Mouse (Mus musculus) embryo, embryonic 11 days (tissue): ENCODE data around the gene Aym1.
"Not testable (repeated sequence)": the region's sequence is repeated elsewhere in the genome, so short reads cannot be mapped to it uniquely, and the experiment has no call there.

Experiments used
- DNase-seq: peaks from one replicate; pipeline ENCODE4 v3.0.0-alpha.2; 2015

Gene Aym1

GRCm38 (mm10) chr5:113357186-113357585 lies at the start of gene Aym1:
Gene Aym1 (plus strand): TSS chr5:113357294.
- DNase-seq, result no peak

GRCm38 (mm10) chr5:113309491-113310376 lies 47.4 kb upstream of the Aym1 start:
- no peak for DNase-seq

- peak; percentile 92 for DNase-seq
Measured at GRCm38 (mm10) chr5:113310377-113311003, 46.6 kb upstream of the Aym1 start, which contains the start of gene Sgsm1. Gene Sgsm1 (minus strand): TSS chr5:113310786.

DNA sequence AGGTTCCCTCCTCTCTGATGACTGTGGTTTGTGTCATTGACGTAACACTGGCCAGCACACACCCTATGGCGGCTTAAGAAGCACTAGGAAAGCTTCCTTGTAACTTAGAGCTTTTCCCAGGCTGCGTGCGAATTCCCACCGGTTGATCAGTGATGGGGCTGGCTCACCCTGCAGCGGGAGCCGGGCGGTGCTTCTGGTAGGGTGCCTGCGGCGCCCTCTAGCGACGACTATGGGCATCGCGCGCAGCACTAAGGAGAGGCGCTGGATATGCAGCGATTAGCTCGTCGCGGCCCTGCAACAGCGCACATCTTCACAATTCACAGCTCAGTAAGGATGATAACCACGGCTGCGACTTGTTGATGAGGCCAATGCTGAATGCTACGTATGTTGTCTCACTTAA lies 43.1 kb upstream of the Aym1 start:
- peak; percentile 90 for DNase-seq

- peak; percentile 66 for DNase-seq
Measured at GRCm38 (mm10) chr5:113323784-113324638, 33.1 kb upstream of the Aym1 start.

DNA sequence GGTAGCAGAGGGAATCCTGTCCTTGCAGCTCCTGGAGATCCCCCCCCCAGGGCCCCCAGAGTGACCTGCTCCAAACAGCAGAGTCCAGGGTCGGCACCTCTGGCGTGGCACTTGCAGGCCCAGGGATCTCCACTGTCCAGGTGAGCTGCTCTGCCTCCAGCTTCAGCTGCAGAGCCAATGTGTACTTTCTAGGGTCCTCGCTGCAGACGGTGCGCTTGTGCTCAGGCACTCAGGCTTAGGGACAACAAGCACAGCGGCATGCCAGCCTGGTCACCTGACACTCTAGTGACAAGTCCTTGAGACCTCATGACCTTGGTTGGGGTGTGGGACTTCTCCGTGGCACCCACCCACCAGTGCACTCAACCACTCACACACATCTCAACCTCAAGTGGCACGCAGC lies 27.6 kb upstream of the Aym1 start:
- DNase-seq, result no peak

DNA sequence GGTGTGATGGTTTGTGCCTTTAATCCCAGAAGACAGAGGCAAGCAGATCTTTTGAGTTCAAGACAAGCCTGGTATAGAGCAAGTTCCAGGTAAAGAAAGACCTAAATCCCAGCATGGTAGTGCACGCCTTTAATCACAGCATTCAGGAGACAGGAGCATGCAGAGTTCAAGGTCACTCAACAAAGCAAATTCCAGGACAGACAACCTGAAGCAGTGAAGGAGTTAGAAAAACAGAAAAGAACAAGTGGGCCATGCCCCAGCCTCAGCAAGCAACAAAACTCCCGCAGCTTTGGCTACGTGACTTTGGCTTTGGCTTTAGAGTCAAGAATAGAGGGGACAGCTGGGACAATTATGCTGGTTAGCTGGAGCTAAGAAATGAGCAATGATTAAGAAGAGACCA lies 26.9 kb upstream of the Aym1 start:
- DNase-seq, result no peak

- no peak for DNase-seq
Measured at GRCm38 (mm10) chr5:113332239-113332638, 24.9 kb upstream of the Aym1 start.

- DNase-seq, result no peak
Measured at GRCm38 (mm10) chr5:113332899-113333298, 24.2 kb upstream of the Aym1 start.

DNA sequence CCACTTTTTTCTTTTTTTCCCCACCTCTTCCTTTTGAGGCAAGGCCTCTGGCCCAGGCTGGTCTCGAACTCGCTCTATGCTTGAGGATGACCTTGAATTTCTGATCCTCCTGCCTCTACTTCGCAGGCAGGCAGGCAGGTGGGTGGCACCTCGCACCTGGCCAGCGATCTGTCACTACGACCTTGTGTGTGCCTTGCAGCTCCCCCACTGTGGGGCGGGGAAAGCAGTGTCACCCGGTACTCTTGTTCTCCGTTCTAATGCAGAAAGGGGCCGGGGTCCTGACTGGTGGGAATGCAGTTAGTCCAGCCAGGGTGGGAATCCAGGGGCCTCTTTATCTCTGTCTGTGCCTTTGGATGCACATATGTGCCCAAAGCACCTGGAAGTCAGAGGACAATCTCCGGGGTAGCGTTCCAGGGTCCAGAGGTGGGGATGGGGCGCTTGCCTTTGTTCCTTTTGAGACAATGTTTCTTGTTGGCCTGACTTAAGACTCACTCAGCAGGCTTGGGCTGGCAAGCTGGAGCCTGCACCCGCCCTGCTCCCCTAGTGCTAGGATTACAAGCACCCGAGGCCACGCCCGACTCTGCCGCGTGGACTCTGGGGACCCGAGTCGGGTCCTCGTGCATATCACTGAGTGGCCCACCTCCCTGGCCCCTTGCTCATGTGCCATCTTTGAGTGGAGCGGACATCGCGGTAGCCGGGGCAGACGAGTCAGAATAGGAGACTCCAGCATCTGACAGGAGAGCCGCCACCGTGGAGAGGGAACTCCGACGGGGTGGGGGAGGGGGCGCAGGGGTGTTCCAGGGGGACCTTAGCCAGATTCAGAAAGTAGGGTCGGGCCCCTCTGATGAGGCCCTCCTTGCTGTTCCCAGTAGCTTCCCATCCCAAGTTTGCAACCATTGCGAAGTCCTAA lies 22.2 kb upstream of the Aym1 start:
- no peak for DNase-seq

DNA sequence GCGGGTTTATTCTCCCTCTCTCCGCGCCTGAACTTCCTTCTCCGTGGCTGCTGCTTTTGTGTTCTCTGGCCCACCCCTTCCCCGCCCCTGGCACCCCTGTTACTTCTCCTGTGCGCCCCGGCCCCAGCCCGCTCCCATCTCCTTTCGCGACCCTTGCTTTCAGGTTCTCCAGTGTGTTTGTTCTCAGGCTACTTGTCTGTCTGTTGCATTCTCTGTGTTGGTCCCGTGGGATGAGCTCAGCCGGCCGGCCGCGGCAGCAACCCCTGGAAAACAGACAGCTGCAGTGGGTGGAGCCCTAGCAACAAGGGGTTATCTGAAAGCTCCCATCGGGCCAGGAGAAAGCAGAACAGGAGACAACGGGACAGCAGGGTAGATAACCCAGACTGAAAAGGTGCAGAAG lies 21.4 kb upstream of the Aym1 start:
- peak; percentile 59 for DNase-seq

DNA sequence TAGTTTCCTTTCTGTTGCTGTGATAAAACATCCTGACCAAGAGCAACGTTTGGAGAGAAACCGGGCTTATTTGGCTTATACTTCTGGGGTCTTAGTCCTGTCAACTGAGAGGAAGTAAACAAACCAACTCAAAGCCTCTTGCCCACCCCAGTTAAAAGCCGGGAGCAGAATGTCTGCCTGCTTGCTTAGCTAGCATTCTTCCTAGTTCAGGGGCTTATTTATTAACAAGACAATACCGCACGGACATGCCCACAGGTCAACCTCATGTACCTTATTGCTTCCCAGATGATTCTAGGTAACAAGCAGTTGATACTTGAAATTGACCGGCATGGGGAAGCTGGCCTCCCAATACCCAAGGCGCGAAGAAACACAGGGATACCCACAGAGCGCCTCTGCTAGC lies 20.8 kb upstream of the Aym1 start:
- DNase-seq, result no peak

- no peak for DNase-seq
Measured at GRCm38 (mm10) chr5:113344635-113345386, 12.3 kb upstream of the Aym1 start.

DNA sequence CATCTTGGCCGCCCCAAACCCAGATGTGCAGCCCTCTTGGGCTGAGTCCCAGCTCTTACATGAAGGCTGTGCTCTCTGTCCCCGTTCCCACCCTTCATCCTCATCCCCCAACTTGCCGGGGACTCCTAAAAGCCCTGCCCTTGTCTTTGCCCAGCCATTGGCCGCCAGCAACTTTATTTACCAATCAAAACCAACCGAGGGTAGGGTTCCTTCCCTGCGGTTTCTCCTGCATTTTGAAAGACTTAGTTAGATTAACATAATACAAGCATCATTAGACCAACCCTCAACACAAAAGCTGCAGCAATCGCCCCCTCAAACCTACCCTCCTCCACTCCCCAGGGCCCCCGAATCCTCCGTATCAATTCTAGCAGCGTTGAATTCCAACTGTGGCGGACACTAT lies 11.3 kb upstream of the Aym1 start:
- no peak for DNase-seq

DNA sequence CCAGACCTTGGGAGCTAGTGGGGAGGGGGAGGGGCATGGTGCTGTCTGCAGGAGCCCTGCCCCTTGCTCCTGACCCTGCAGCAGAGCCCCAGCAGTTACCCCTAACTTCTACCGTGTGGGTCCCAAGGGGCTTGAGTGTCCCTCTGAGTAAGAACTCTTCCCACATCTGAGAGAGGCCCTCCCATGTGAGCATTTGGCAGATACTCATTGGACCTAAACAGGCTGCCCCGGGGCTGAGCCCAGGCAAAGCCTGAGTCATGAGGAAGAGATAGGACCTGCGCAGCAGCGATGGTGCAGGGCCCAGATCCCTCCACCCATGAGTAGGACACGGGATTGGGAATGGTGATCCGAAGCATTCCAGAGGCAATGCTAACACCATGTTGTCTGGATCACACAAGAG lies 10.4 kb upstream of the Aym1 start:
- DNase-seq, result not testable (repeated sequence)

- no peak for DNase-seq
Measured at GRCm38 (mm10) chr5:113347593-113347992, 9.5 kb upstream of the Aym1 start.

DNA sequence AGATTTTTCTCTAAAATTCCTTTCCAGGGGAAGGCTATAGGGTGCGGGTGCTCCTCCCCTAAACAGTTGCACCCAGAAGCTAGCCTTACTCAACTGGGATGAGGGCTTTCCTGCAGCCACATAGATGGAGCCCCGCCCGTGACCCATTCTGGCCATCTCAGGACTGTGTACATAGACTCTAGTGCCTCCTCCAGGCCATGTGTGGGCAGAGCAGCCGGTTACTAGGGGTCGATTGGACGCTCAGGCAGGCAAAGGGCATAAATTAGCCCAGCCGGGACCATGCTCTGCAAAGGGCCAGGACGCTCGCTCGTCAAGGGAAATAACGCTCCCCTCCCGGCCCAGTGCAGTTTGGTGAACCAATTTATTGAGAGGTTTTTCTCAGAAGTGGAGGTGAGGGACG lies 8.5 kb upstream of the Aym1 start:
- DNase-seq, result peak; percentile 70

GRCm38 (mm10) chr5:113349226-113349625 lies 7.9 kb upstream of the Aym1 start:
- DNase-seq, result no peak

GRCm38 (mm10) chr5:113349810-113350209 lies 7.3 kb upstream of the Aym1 start:
- no peak for DNase-seq

- no peak for DNase-seq
Measured at GRCm38 (mm10) chr5:113351768-113352167, 5.3 kb upstream of the Aym1 start.

DNA sequence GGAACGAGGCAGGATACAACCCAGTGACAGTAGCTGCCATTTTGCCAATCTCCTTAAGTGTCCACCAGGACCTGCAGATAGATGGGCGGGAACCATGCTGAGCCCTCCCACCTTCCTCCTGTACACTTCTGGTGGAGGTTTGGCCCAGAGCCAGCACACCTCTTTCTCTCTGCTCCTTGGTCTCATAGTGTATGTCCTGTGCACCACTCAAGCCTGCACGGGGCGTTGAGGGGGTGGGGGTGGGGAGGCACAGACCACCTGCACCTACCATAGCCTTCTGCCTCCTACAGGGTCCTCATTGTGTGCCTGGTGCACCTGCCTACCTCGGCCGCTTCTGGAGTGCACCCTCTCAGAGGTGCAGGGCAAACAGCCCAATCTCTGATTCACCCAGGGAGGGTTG lies 4.5 kb upstream of the Aym1 start:
- no peak for DNase-seq

DNA sequence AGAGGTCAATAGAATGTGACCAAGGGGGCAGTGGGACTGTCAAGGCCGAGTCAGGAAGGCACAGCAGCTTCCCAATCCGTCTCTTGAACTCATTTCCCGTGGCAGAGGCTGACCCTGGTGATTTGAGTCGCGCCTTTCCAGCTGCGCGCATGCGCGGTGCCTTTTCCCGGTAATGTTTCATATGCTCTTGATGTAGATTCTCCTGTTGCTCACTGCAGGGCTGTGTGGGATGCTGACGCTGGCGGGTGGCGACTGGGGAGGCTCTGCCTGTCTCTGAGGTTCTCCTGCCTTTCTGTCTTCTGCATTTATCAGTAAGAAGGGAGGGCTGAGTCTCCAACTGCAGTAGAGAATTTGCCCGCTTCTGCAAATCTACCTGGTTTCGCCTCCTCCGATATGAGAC lies 2.8 kb upstream of the Aym1 start:
- DNase-seq, result no peak
